Mouse (Mus musculus): ENCODE measurements around the gene Atp5f1. TPM values are rescaled to one million over a fixed set of nuclear protein-coding genes. Genes with fewer than 3 reads are reported as not detected.
"Not testable (repeated sequence)": the region's sequence is repeated elsewhere in the genome, so short reads cannot be mapped to it uniquely, and the experiment has no call there.

The Atp5f1 gene
- polyA plus RNA-seq, 1 experiment, result 358 TPM

- Histone ChIP-seq H3K4me1 (ENCODE audit: control insufficient read depth, insufficient read depth, low read length) (peaks cover 38% of the 10 kb centered on the region), H3K4me3 (ENCODE audit: insufficient read depth, low read length) (no peak overlapping the region)
- TF ChIP-seq POLR2A (IDR thresholded peaks at IDR 0.05; ENCODE audit: borderline replicate concordance, low read depth, low read length) (no peak), CTCF (IDR thresholded peaks at IDR 0.05; ENCODE audit: low read depth, low read length) (no peak)
These were observed 42.1 kb downstream of the Atp5f1 start for GRCm38 (mm10) chr3:105917656-105918354.

DNA sequence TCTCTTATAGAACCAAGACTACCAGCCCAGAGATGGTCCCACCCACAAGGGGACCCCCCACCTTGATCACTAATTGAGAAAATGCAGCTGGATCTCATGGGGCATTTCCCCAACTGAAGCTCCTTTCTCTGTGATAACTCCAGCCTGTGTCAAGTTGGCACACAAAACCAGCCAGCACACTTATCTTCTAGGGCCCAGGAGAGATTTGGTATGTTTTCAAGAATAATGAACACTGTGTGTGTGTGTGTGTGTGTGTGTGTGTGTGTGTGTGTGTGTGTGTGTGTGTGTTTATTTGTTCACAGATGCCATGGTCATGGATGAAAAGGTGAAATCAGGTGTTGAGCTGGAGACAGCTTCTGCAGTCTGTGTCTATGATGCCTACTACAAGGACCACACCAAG lies 43.4 kb downstream of the Atp5f1 start:
- not testable (repeated sequence) for H3K4me3 ChIP-seq (ENCODE audit: insufficient read depth, low read length); H3K27ac ChIP-seq (ENCODE audit: insufficient read depth, low read depth, low read length)
- H3K4me1 ChIP-seq (ENCODE audit: control insufficient read depth, insufficient read depth, low read length), result peaks cover 36% of the 10 kb centered on the region

More at GRCm38 (mm10) chr3:105917656-105918354, 42.1 kb downstream of the Atp5f1 start:
- no peak overlapping the region for H3K27ac ChIP-seq (ENCODE audit: insufficient read depth, low read depth, low read length)

- peaks cover 43% of the 10 kb centered on the region for H3K4me1 ChIP-seq (ENCODE audit: control insufficient read depth, insufficient read depth, low read length)
- H3K4me3 ChIP-seq (ENCODE audit: insufficient read depth, low read length), result no peak overlapping the region
- TF ChIP-seq CTCF (IDR thresholded peaks at IDR 0.05; ENCODE audit: low read depth, low read length) (no peak), POLR2A (IDR thresholded peaks at IDR 0.05; ENCODE audit: borderline replicate concordance, low read depth, low read length) (no peak)
- no peak overlapping the region for H3K27ac ChIP-seq (ENCODE audit: insufficient read depth, low read depth, low read length)
These were observed 44.6 kb downstream of the Atp5f1 start for GRCm38 (mm10) chr3:105915281-105915680.

DNA sequence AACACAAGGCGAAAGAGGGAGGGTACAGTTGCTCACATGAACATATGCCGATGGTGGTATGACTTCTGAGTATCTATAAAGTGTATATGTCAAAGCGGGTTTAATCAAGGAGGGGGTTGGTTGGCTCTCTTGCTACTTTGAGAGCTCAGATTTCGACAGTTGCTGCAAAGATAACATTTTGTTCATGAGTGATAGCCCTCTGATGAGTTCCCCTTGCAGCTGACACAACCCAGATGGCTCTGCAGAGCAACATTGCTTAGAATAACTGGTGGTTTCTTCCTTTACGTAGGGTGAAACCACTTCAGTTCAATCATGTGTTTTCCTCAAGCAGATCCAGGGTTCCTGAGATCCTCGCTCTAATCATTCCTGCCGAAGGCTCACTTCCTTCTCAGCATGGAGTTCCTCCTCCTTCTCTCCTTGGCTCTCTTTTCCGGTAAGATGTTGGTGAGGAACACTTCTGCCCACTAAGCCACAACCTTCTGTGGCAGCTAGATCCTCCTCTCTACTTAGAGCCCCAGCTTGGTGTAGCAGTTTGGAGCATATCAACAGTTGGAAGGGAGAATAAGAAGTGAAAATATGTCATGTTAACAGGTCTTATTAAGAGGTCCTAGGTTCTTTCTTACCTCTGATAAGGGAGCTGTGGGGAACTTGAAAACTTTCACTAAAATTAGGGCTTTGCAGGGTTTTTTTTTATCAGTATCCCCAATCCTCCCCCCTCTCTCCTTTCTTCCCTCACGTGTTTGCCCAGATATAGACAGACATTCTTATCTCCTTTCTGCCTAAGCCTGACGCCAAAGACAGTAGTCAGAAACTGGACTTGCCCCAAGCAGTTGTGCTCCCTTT lies 45.8 kb downstream of the Atp5f1 start:
- Histone ChIP-seq H3K27ac (ENCODE audit: insufficient read depth, low read depth, low read length) (no peak overlapping the region; the same call in none of the 2 replicates), H3K4me1 (ENCODE audit: control insufficient read depth, insufficient read depth, low read length) (peaks cover 44% of the 10 kb centered on the region), H3K4me3 (ENCODE audit: insufficient read depth, low read length) (no peak overlapping the region)
- no peak for TF ChIP-seq POLR2A (IDR thresholded peaks at IDR 0.05; ENCODE audit: borderline replicate concordance, low read depth, low read length)
- TF ChIP-seq CTCF (IDR thresholded peaks at IDR 0.05; ENCODE audit: low read depth, low read length), result no peak

- Histone ChIP-seq H3K4me3 (ENCODE audit: insufficient read depth, low read length) (no peak overlapping the region), H3K4me1 (ENCODE audit: control insufficient read depth, insufficient read depth, low read length) (peaks cover 37% of the 10 kb centered on the region), H3K27ac (ENCODE audit: insufficient read depth, low read depth, low read length) (no peak overlapping the region)
- TF ChIP-seq CTCF (IDR thresholded peaks at IDR 0.05; ENCODE audit: low read depth, low read length) (no peak), POLR2A (IDR thresholded peaks at IDR 0.05; ENCODE audit: borderline replicate concordance, low read depth, low read length) (no peak)
These were observed 47.6 kb downstream of the Atp5f1 start for GRCm38 (mm10) chr3:105912097-105912880.

GRCm38 (mm10) chr3:105910519-105911190 lies 49.2 kb downstream of the Atp5f1 start:
- H3K4me3 ChIP-seq (ENCODE audit: insufficient read depth, low read length), result peak overlapping the region; percentile 16; the same call in 1 of the 2 replicates
- no peak for TF ChIP-seq CTCF (IDR thresholded peaks at IDR 0.05; ENCODE audit: low read depth, low read length)
- TF ChIP-seq POLR2A (IDR thresholded peaks at IDR 0.05; ENCODE audit: borderline replicate concordance, low read depth, low read length), result no peak

GRCm38 (mm10) chr3:105908976-105909375 lies 50.9 kb downstream of the Atp5f1 start:
- no peak for TF ChIP-seq POLR2A (IDR thresholded peaks at IDR 0.05; ENCODE audit: borderline replicate concordance, low read depth, low read length)
- no peak for TF ChIP-seq CTCF (IDR thresholded peaks at IDR 0.05; ENCODE audit: low read depth, low read length)
- no peak overlapping the region for H3K4me3 ChIP-seq (ENCODE audit: insufficient read depth, low read length)
- H3K4me1 ChIP-seq (ENCODE audit: control insufficient read depth, insufficient read depth, low read length), result peaks cover 32% of the 10 kb centered on the region

More at GRCm38 (mm10) chr3:105910519-105911190, 49.2 kb downstream of the Atp5f1 start:
- H3K4me1 ChIP-seq (ENCODE audit: control insufficient read depth, insufficient read depth, low read length), result peaks cover 37% of the 10 kb centered on the region
- peak overlapping the region; percentile 48 for H3K27ac ChIP-seq (ENCODE audit: insufficient read depth, low read depth, low read length)

DNA sequence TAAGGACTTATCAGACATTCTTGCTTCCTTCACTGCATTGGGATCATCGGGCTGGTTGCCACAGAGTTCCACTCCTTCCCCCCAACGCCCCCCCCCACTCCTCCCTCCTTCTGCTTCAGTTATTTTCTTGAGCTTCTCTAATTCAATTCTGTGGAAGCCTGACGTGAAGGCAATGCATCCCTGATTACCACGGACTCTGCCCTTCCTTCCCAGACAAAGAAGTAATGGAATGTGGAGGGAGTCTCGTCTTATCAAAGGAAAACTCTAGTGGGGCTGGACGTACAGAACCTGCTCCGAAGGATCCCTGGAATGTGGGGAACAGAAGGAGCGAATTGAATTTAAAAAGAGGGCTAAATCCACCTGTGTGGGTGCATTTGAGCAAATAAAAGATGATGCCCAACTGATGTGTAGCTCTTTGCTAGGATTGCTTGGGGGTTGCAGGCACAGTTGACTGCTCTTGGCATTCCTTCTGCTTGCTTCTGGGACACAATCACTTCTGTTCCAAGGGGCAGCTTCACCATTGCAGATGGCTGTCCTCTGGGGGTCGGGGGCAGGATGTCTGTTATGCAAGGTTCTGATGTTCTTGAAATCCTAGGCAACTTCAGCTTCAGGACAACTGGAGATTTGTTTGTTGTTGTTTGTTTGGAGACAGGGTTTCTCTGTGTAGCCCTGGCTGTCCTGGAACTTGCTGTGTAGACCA lies 51.8 kb downstream of the Atp5f1 start:
- TF ChIP-seq POLR2A (IDR thresholded peaks at IDR 0.05; ENCODE audit: borderline replicate concordance, low read depth, low read length) (no peak), CTCF (IDR thresholded peaks at IDR 0.05; ENCODE audit: low read depth, low read length) (no peak)
- no peak overlapping the region for H3K27ac ChIP-seq (ENCODE audit: insufficient read depth, low read depth, low read length)
- no peak overlapping the region for H3K4me3 ChIP-seq (ENCODE audit: insufficient read depth, low read length)
- H3K4me1 ChIP-seq (ENCODE audit: control insufficient read depth, insufficient read depth, low read length), result peaks cover 29% of the 10 kb centered on the region

More at GRCm38 (mm10) chr3:105908976-105909375, 50.9 kb downstream of the Atp5f1 start:
- H3K27ac ChIP-seq (ENCODE audit: insufficient read depth, low read depth, low read length), result no peak overlapping the region
